Mouse (Mus musculus): ENCODE data around the gene Mrto4. TPM values are rescaled to one million over a fixed set of nuclear protein-coding genes. Genes with fewer than 3 reads are reported as not detected.

Gene Mrto4
- 34.8 TPM for polyA plus RNA-seq (2014; fragmentation: Illumina TruSeq; extraction: RNeasy Lipid Tissue Mini Kit (QIAGEN cat#74804); ENCODE audit: low read depth, low replicate concordance)

DNA sequence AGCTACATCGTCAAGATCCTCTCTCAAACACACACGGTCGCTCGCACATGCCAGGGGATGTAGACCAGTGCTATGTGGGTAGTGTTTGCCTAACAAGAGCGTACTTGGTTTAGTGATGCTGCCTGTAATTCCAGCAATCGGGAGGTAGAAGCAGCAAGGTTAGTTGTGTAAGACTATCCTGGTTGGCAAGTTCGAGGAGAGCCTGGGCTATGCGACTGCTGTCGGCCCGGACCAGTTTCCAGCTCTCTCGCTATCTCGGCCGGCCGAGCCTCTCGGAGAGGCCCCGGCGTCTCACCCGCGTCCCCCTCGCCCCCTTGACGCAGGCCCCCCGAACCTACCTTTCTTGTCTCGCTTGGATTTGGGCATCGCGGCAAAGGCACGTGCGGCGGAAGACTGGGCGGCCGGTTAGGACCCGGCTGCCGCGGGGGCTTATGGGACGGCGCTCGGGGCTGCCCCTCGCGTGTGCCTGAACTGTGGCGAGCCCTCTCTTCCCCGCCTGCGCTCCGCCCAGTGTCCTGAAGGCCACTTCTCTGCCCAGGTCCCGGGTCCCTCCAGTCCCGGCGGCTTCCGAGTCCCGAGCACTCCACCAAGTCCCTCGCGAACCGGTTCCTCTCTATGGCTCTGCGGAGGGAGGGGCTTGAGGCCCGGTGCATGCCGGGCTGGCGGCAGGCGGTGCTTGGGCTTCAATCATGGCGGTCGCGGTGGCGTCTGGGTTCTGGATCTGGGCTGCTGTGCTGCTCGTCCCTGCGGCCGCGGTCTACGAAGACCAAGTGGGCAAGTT lies at the start of gene Mrto4, which contains the start of the genes Emc1 and Ubr4:
Mrto4 (minus strand) TSS at position 646 of the 781 bp plus-strand sequence.
Emc1 (plus strand) TSS at position 657 of the 781 bp plus-strand sequence.
Ubr4 (plus strand) TSS at position 679 of the 781 bp plus-strand sequence.

DNA sequence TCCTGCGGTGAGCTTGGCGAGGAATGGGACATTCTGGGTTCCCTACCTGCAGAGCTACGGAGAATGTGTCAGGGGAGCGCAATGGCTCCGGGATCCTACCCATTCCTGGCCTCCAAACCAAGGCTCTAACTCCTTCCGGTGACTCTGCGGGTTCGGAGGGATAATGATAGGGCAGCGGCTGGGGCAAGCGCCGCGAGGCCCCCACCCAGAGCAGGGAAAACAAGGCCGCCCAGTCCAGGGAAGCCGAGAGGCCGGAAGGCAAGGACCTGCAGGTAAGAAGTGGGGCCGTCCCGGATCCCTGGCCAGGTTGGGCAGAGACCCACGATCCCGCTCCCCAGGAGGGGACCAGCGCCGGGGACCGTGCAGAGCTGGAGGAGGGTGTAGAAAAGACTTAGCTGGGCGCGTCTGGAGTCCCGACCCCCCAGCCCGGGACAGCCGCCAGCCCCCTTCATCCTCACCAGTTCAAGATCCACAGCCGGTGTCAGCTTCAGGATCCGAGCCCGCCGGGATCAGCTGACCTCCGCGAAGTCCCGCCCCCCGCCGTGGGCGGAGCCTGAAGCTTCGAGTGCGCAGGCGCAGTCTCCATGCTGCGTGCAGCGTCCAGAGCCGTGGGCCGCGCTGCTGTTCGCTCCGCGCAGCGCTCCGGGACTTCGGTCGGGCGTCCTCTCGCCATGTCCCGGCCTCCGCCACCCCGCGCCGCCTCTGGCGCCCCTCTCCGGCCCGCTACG lies 42.0 kb downstream of the Mrto4 start, which contains the start of the genes Pqlc2 and Akr7a5:
Pqlc2 (minus strand) TSS at position 538 of the 728 bp plus-strand sequence.
Akr7a5 (plus strand) TSS at position 574 of the 728 bp plus-strand sequence.

Other genes with a start within 250 kb of the Mrto4 start
- gene Minos1, start 221.5 kb downstream of the Mrto4 start, polyA plus RNA-seq (2014; fragmentation: Illumina TruSeq; extraction: RNeasy Lipid Tissue Mini Kit (QIAGEN cat#74804); ENCODE audit: low read depth, low replicate concordance), result 186 TPM
- 223 TPM for gene Capzb, start 159.7 kb downstream of the Mrto4 start, polyA plus RNA-seq (2014; fragmentation: Illumina TruSeq; extraction: RNeasy Lipid Tissue Mini Kit (QIAGEN cat#74804); ENCODE audit: low read depth, low replicate concordance)
- 18.8 TPM for gene Pqlc2, start 41.9 kb downstream of the Mrto4 start, polyA plus RNA-seq (2014; fragmentation: Illumina TruSeq; extraction: RNeasy Lipid Tissue Mini Kit (QIAGEN cat#74804); ENCODE audit: low read depth, low replicate concordance)
- gene Akr7a5, start 41.8 kb downstream of the Mrto4 start, polyA plus RNA-seq (2014; fragmentation: Illumina TruSeq; extraction: RNeasy Lipid Tissue Mini Kit (QIAGEN cat#74804); ENCODE audit: low read depth, low replicate concordance), result 159 TPM
- 18.3 TPM for gene Emc1, start within 50 bp of the Mrto4 start, polyA plus RNA-seq (2014; fragmentation: Illumina TruSeq; extraction: RNeasy Lipid Tissue Mini Kit (QIAGEN cat#74804); ENCODE audit: low read depth, low replicate concordance)
- gene Ubr4, start within 50 bp of the Mrto4 start, polyA plus RNA-seq (2014; fragmentation: Illumina TruSeq; extraction: RNeasy Lipid Tissue Mini Kit (QIAGEN cat#74804); ENCODE audit: low read depth, low replicate concordance), result 113 TPM
- gene Iffo2, start 178.0 kb upstream of the Mrto4 start, polyA plus RNA-seq (2014; fragmentation: Illumina TruSeq; extraction: RNeasy Lipid Tissue Mini Kit (QIAGEN cat#74804); ENCODE audit: low read depth, low replicate concordance), result 8.4 TPM

All from adipose tissue, adult 10 weeks (tissue).